Mouse (Mus musculus) heart, embryonic 15.5 days (tissue): ENCODE data around the gene Cox4i2. TPM values are rescaled to one million over a fixed set of nuclear protein-coding genes. Genes with fewer than 3 reads are reported as not detected.

Source experiments
- ATAC-seq: fragments of 200-750 bp; cut with Nextera tagmentation; replicated peaks from 2 replicates; pipeline ENCODE4 v1.8.0; 2017; ENCODE audit warnings: low read depth, moderate TSS enrichment; ENCODE audit not compliant: insufficient number of reproducible peaks, insufficient read depth, low FRiP score
- H3K27ac ChIP-seq: fragments of 300-500 bp; sonication (generic); 2 replicates; pipeline ENCODE4 v1.5.1; 2015; ENCODE audit warnings: mild to moderate bottlenecking, inconsistent platforms
- H3K27me3 ChIP-seq: fragments of 300-500 bp; sonication (generic); 2 replicates; pipeline ENCODE4 v1.6.1; 2015; ENCODE audit warnings: inconsistent platforms
- H3K36me3 ChIP-seq: fragments of 300-500 bp; sonication (generic); 2 replicates; pipeline ENCODE4 v1.6.1; 2015; ENCODE audit warnings: mild to moderate bottlenecking, inconsistent platforms
- H3K4me1 ChIP-seq: fragments of 300-500 bp; sonication (generic); replicated peaks from 2 replicates; pipeline ENCODE4 v1.6.1; 2015; ENCODE audit warnings: inconsistent platforms
- H3K4me2 ChIP-seq: fragments of 300-500 bp; sonication (generic); 2 replicates; pipeline ENCODE4 v1.6.1; 2015; ENCODE audit warnings: inconsistent platforms, mild to moderate bottlenecking, moderate library complexity
- H3K4me3 ChIP-seq: fragments of 300-500 bp; sonication (generic); 2 replicates; pipeline ENCODE4 v1.5.1; 2015; ENCODE audit warnings: mild to moderate bottlenecking, inconsistent platforms
- H3K9ac ChIP-seq: fragments of 300-500 bp; sonication (generic); 2 replicates; pipeline ENCODE4 v1.6.1; 2015; ENCODE audit warnings: mild to moderate bottlenecking, inconsistent platforms
- H3K9me3 ChIP-seq: fragments of 300-500 bp; sonication (generic); replicated peaks from 2 replicates; pipeline ENCODE4 v1.6.1; 2016; ENCODE audit warnings: inconsistent platforms
- WGBS: fragments of 180-500 bp; shearing (Covaris S2); methylation state at CpG from one replicate; pipeline ENCODE4 v1.1.7; 2015; ENCODE audit warnings: mixed read lengths; 5-methylcytosine and 5-hydroxymethylcytosine counted together
- polyA plus RNA-seq: library from polyadenylated mRNA; unstranded; fragments of >200 nt; fragmentation: Nextera tagmentation; extraction: Ambion mirVana; gene quantifications from 2 replicates; pipeline ENCODE4 v1.2.1, GENCODE M21; 2015

Cox4i2 gene
- polyA plus RNA-seq, 1 experiment from 2014 or later, result 24.2 TPM

GRCm38 (mm10) chr2:152756474-152757393 lies 2.8 kb downstream of the Cox4i2 start:
- no peak overlapping the region for H3K27ac ChIP-seq
- no peaks in the 10 kb centered on the region; the same call in 1 of the 2 replicates for H3K27me3 ChIP-seq
- no peak overlapping the region for H3K4me3 ChIP-seq
- no peaks in the 10 kb centered on the region for H3K36me3 ChIP-seq
- H3K4me2 ChIP-seq, result no peak overlapping the region
- H3K9ac ChIP-seq, result no peak overlapping the region
- ATAC-seq, result no peak
- peaks cover 20% of the 10 kb centered on the region for H3K4me1 ChIP-seq
- H3K9me3 ChIP-seq, result no peaks in the 10 kb centered on the region
- WGBS, result 76% methylated on average over 17 of the region's 17 CpGs

- H3K9ac ChIP-seq, result no peak overlapping the region
- 70% methylated on average over 2 of the region's 2 CpGs for WGBS
- no peaks in the 10 kb centered on the region for H3K36me3 ChIP-seq
- H3K27ac ChIP-seq, result no peak overlapping the region
- ATAC-seq, result no peak
- no peak overlapping the region for H3K4me3 ChIP-seq
- H3K4me2 ChIP-seq, result no peak overlapping the region
- H3K4me1 ChIP-seq, result peaks cover 20% of the 10 kb centered on the region
- no peaks in the 10 kb centered on the region; the same call in 1 of the 2 replicates for H3K27me3 ChIP-seq
- H3K9me3 ChIP-seq, result no peaks in the 10 kb centered on the region
Measured at GRCm38 (mm10) chr2:152757478-152757877, 3.5 kb downstream of the Cox4i2 start.

DNA sequence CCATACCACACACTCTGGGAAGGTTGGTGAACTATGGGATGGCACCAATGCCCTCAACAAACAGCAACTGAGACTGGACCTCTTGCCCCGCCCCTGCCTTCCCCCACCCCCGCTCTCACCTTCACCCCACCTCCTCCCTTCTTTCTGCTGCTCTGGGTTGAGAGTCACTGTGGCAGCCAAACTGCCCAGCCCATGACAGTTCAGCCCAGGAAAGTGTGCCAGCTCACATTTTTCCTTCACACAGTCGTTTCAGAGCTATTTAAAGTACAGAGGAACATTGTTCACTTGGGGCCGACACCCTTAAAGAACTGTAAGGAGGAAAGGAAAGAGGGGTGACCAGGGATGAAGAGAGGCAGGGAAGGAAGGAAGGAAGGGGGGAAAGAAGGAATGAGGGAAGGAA lies 4.4 kb downstream of the Cox4i2 start:
- Histone ChIP-seq H3K36me3 (no peaks in the 10 kb centered on the region), H3K9me3 (no peaks in the 10 kb centered on the region), H3K27ac (peak overlapping the region; percentile 56), H3K4me1 (peaks cover 20% of the 10 kb centered on the region), H3K9ac (no peak overlapping the region), H3K27me3 (no peaks in the 10 kb centered on the region; the same call in 1 of the 2 replicates), H3K4me3 (no peak overlapping the region), H3K4me2 (no peak overlapping the region)
- no peak for ATAC-seq
- 34% methylated on average over 4 of the region's 4 CpGs for WGBS

GRCm38 (mm10) chr2:152763310-152763709 lies 9.3 kb downstream of the Cox4i2 start:
- 72% methylated on average over 6 of the region's 6 CpGs for WGBS
- Histone ChIP-seq H3K9ac (no peak overlapping the region), H3K27me3 (no peaks in the 10 kb centered on the region), H3K4me2 (no peak overlapping the region), H3K36me3 (no peaks in the 10 kb centered on the region), H3K27ac (no peak overlapping the region), H3K9me3 (no peaks in the 10 kb centered on the region), H3K4me1 (peaks cover 41% of the 10 kb centered on the region), H3K4me3 (no peak overlapping the region)
- ATAC-seq, result no peak

- H3K27ac ChIP-seq, result peak overlapping the region; percentile 60
- no peaks in the 10 kb centered on the region for H3K9me3 ChIP-seq
- H3K4me2 ChIP-seq, result peak overlapping the region; percentile 57
- peaks cover 37% of the 10 kb centered on the region for H3K4me1 ChIP-seq
- peak; percentile 17; the same call in 1 of the 2 replicates for ATAC-seq
- WGBS, result 14% methylated on average over 14 of the region's 14 CpGs
- H3K4me3 ChIP-seq, result peak overlapping the region; percentile 15; the same call in 1 of the 2 replicates
- H3K36me3 ChIP-seq, result no peaks in the 10 kb centered on the region
- no peaks in the 10 kb centered on the region for H3K27me3 ChIP-seq
- peak overlapping the region; percentile 44; the same call in 1 of the 2 replicates for H3K9ac ChIP-seq
Measured at GRCm38 (mm10) chr2:152764172-152765044, 10.4 kb downstream of the Cox4i2 start.

- H3K4me2 ChIP-seq, result peak overlapping the region; percentile 57
- no peaks in the 10 kb centered on the region for H3K36me3 ChIP-seq
- peak overlapping the region; percentile 60 for H3K27ac ChIP-seq
- 28% methylated on average over 7 of the region's 7 CpGs for WGBS
- peaks cover 37% of the 10 kb centered on the region for H3K4me1 ChIP-seq
- H3K9me3 ChIP-seq, result no peaks in the 10 kb centered on the region
- H3K4me3 ChIP-seq, result no peak overlapping the region
- no peak overlapping the region for H3K9ac ChIP-seq
- no peaks in the 10 kb centered on the region for H3K27me3 ChIP-seq
- no peak for ATAC-seq
Measured at GRCm38 (mm10) chr2:152765045-152765674, 11.2 kb downstream of the Cox4i2 start.

DNA sequence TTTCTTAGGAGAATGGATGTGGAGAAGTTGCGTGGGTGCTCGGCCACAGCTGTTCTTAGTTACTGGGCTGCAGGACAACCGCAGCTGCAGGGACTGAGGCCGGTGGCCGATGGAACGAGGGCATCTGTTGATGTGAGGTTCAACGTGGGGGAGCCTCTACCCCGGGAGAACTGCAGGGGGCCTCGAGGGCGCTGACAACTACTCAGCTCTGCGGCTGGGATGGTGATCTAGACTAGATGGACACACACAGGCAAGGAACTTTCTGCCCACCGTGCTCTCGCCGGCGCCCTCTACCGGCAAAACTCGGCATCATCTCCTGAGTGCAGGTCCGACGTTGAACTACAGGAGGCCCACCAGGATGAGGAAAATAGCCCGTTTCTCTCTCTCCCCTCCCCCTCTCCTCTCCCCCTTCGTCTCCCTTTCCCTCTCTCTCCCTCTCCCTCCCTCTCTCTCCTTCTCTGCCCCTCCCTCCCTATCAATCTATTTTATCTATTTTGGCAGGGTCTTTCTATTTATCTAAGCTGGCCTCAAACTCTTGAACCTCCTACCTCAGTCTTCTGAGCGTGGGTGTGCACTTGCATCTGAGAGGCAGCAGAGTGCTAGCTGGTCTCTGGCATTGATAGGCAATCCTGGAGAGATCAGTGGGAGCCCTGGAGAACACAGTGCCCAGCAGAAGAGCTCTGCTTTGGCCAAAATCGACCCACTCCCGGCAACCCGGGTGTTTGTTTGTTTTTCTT lies 12.6 kb downstream of the Cox4i2 start:
- peak overlapping the region; percentile 45; the same call in 1 of the 2 replicates for H3K27ac ChIP-seq
- H3K36me3 ChIP-seq, result no peaks in the 10 kb centered on the region
- H3K4me2 ChIP-seq, result peak overlapping the region; percentile 47
- 0 out of 2 replicates have a peak overlapping the region, but pooled peaks have one; percentile 31 for H3K9ac ChIP-seq
- H3K4me1 ChIP-seq, result peaks cover 37% of the 10 kb centered on the region
- WGBS, result 12% methylated on average over 25 of the region's 25 CpGs
- peak; percentile 64; the same call in 1 of the 2 replicates for ATAC-seq
- H3K27me3 ChIP-seq, result no peaks in the 10 kb centered on the region
- no peak overlapping the region for H3K4me3 ChIP-seq
- no peaks in the 10 kb centered on the region for H3K9me3 ChIP-seq

- H3K27ac ChIP-seq, result no peak overlapping the region
- ATAC-seq, result no peak
- whole genome bisulfite sequencing, result 55% methylated on average over 12 of the region's 12 CpGs
- no peaks in the 10 kb centered on the region for H3K9me3 ChIP-seq
- H3K27me3 ChIP-seq, result no peaks in the 10 kb centered on the region
- no peaks in the 10 kb centered on the region for H3K36me3 ChIP-seq
- peaks cover 37% of the 10 kb centered on the region for H3K4me1 ChIP-seq
- no peak overlapping the region for H3K9ac ChIP-seq
- no peak overlapping the region for H3K4me2 ChIP-seq
- H3K4me3 ChIP-seq, result no peak overlapping the region
Measured at GRCm38 (mm10) chr2:152767618-152768271, 13.8 kb downstream of the Cox4i2 start.

DNA sequence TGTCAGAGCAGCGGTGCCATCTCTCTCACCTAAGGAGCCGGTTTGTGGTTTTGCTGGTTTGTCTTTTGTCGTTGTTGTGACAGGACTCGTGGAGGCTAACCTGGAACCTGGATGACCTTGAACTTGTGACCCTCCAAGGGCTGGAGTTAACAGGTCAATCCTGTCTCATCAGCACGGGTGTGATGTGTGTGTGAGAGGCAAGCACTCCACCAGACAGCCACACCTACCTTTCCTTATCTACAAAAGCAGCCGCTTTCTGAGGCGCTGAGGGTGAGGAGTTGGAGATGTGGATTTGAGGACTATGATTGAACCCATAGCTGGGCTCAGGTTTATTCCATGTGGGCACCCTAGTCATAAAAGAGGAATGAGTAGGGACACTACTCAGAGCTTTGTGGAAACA lies 15.7 kb downstream of the Cox4i2 start:
- H3K27me3 ChIP-seq, result no peaks in the 10 kb centered on the region
- no peak overlapping the region for H3K27ac ChIP-seq
- no peaks in the 10 kb centered on the region for H3K9me3 ChIP-seq
- ATAC-seq, result no peak
- no peaks in the 10 kb centered on the region for H3K36me3 ChIP-seq
- no peak overlapping the region for H3K9ac ChIP-seq
- 63% methylated on average over 7 of the region's 7 CpGs for WGBS
- peaks cover 26% of the 10 kb centered on the region for H3K4me1 ChIP-seq
- H3K4me3 ChIP-seq, result no peak overlapping the region
- no peak overlapping the region for H3K4me2 ChIP-seq

DNA sequence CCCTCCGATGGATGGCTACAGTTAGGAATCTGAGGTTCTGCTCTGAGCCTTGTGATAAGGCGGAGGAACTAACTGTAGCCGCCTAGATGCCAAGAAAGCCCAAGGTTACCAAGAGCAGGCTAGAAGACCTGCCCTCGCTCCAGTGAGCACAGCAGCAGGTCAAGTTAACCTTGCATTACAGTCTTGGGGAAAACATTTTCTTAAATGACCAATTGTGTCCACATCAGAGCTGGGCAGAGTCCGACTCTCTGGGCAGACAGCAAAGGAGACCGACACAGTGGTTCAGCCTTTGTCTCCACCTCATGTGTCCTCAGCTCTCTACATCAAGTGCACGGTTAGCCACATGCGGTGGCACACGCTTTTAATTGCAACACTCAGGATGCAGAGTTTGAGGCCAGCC lies 17.6 kb downstream of the Cox4i2 start:
- Histone ChIP-seq H3K36me3 (no peaks in the 10 kb centered on the region), H3K27ac (no peak overlapping the region), H3K9ac (no peak overlapping the region), H3K4me1 (peaks cover 11% of the 10 kb centered on the region), H3K27me3 (no peaks in the 10 kb centered on the region), H3K4me3 (no peak overlapping the region), H3K4me2 (no peak overlapping the region), H3K9me3 (no peaks in the 10 kb centered on the region)
- ATAC-seq, result no peak
- 86% methylated on average over 9 of the region's 9 CpGs for WGBS
